Mouse (Mus musculus): ENCODE measurements around the gene Cntnap5a. TPM values are rescaled to one million over a fixed set of nuclear protein-coding genes. Genes with fewer than 3 reads are reported as not detected.

Cntnap5a gene
- polyA plus RNA-seq, 1 experiment from 2014 or later: 2.1 TPM

DNA sequence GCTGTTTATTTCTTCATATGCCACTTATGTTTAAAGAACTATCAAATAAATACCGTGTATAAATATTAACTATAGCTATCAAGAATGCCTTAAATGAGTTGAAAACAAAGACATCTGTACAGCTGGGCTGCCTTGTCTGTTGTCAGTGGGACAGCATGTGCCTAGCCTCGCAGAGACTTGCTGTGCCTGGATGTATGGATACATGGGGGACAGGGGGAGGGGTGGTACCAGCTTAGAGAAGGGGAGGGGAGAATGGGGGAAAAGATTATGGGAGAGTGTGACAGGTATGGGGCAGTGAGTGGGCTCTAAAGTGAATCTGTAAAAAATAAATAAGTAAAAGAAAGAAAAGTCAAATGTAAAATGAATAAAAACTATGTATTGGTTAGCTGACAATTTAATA is 681.0 kb downstream of the Cntnap5a start:
- H3K4me1 ChIP-seq (ENCODE audit: control insufficient read depth, insufficient read depth, low read length): 0 out of 2 replicates have a peak, but pooled peaks cover 3% of the 10 kb centered on the region
- H3K4me2 ChIP-seq (ENCODE audit: low read length): no peak overlapping the region
- H3K4me3 ChIP-seq (replicated peaks; ENCODE audit: low read depth, low read length): no peak overlapping the region
- WGBS: 13% methylated on average over 2 of the region's 2 CpGs
- no peaks in the 10 kb centered on the region for H3K36me3 ChIP-seq (ENCODE audit: control insufficient read depth, insufficient read depth, low read length)
- no peaks in the 10 kb centered on the region for H3K27me3 ChIP-seq (ENCODE audit: control insufficient read depth, insufficient read depth, low read length)
- DNase-seq: no peak
- H3K9ac ChIP-seq (replicated peaks; ENCODE audit: low read length): no peak overlapping the region
- H3K27ac ChIP-seq (replicated peaks; ENCODE audit: low read depth, low read length): no peak overlapping the region
- no peak for ATAC-seq (ENCODE audit: low FRiP score, low TSS enrichment)
- H3K9me3 ChIP-seq (ENCODE audit: control insufficient read depth, low read length): no peaks in the 10 kb centered on the region

DNA sequence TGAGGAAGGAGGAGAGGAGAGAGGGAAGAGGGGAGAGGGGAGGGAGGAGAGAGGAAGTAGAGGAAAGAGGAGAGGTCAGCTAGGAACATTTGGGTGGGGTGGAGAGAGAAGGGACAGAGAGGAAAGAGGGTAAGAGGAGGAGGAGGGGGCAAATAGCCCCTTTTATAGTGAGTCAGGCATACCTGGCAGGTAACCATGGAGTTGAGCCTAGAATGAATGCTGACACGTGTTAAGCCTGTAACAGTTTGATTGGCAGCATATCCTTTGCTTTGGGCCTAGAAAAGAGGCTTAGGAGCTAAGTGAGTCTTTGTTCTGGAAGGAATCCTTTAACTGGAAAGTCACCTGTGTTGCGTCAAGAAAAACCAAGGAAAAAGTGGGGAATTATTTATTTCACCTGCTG is 681.6 kb downstream of the Cntnap5a start:
- H3K27ac ChIP-seq (replicated peaks; ENCODE audit: low read depth, low read length): no peak overlapping the region

DNA sequence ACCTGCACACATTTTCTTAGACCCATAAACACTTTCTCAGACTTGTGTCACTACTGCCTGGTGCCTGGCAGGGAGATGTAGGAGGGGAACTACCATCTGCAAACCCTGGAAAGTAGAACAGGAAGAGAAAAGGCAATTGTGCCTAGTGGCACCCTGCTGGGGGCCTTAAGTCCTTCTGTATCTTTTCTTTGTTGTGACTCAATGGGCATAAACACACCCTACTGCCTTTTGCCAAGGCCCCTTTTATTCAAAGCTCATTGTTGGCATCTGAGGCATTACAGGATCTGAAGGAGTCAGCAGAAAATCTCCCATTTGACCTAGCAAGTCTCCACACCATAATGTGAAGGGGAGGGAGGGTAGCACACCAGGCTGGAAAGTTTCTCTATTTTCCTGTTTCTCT is 682.2 kb downstream of the Cntnap5a start:
- no peak overlapping the region for H3K4me3 ChIP-seq (replicated peaks; ENCODE audit: low read depth, low read length)
- H3K4me1 ChIP-seq (ENCODE audit: control insufficient read depth, insufficient read depth, low read length): 0 out of 2 replicates have a peak, but pooled peaks cover 3% of the 10 kb centered on the region
- ATAC-seq (ENCODE audit: low FRiP score, low TSS enrichment): peak; percentile 48; the same call in 1 of the 2 replicates
- H3K36me3 ChIP-seq (ENCODE audit: control insufficient read depth, insufficient read depth, low read length): no peaks in the 10 kb centered on the region
- H3K27me3 ChIP-seq (ENCODE audit: control insufficient read depth, insufficient read depth, low read length): no peaks in the 10 kb centered on the region
- no peak overlapping the region for H3K4me2 ChIP-seq (ENCODE audit: low read length)
- DNase-seq: peak; percentile 36
- H3K9ac ChIP-seq (replicated peaks; ENCODE audit: low read length): no peak overlapping the region
- no peak overlapping the region; the same call in 1 of the 2 replicates for H3K27ac ChIP-seq (replicated peaks; ENCODE audit: low read depth, low read length)
- H3K9me3 ChIP-seq (ENCODE audit: control insufficient read depth, low read length): no peaks in the 10 kb centered on the region

More for the DNA sequence above, 681.6 kb downstream of the Cntnap5a start:
- Histone ChIP-seq H3K9ac (replicated peaks; ENCODE audit: low read length) (no peak overlapping the region), H3K36me3 (ENCODE audit: control insufficient read depth, insufficient read depth, low read length) (no peaks in the 10 kb centered on the region), H3K4me1 (ENCODE audit: control insufficient read depth, insufficient read depth, low read length) (0 out of 2 replicates have a peak, but pooled peaks cover 3% of the 10 kb centered on the region), H3K9me3 (ENCODE audit: control insufficient read depth, low read length) (no peaks in the 10 kb centered on the region), H3K4me3 (replicated peaks; ENCODE audit: low read depth, low read length) (no peak overlapping the region), H3K4me2 (ENCODE audit: low read length) (no peak overlapping the region), H3K27me3 (ENCODE audit: control insufficient read depth, insufficient read depth, low read length) (no peaks in the 10 kb centered on the region)
- DNase-seq (no peak), ATAC-seq (ENCODE audit: low FRiP score, low TSS enrichment) (peak; percentile 25; the same call in 1 of the 2 replicates)
- 12% methylated on average over 2 of the region's 2 CpGs for WGBS

DNA sequence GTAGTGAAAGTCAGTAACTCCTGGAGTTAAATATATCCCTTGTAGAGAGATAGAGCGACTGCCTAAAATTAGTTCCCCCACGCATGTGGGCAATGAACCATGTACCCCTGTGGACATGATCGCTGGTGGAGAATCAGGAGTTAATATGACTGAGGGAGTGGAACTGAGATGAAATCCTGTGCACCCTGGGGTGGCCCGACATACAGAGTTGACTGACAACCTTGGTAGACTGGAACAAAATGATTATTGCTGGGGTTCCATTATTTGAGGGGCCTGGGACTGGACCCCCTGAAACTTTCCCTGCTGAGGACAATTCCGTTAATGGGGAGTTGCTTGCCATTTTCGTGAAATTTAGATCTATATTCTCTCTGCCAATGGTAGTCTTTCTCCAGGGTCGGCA is 683.0 kb downstream of the Cntnap5a start:
- Histone ChIP-seq H3K27ac (replicated peaks; ENCODE audit: low read depth, low read length) (no peak overlapping the region), H3K4me1 (ENCODE audit: control insufficient read depth, insufficient read depth, low read length) (0 out of 2 replicates have a peak, but pooled peaks cover 3% of the 10 kb centered on the region), H3K9ac (replicated peaks; ENCODE audit: low read length) (no peak overlapping the region), H3K4me3 (replicated peaks; ENCODE audit: low read depth, low read length) (no peak overlapping the region), H3K36me3 (ENCODE audit: control insufficient read depth, insufficient read depth, low read length) (no peaks in the 10 kb centered on the region), H3K27me3 (ENCODE audit: control insufficient read depth, insufficient read depth, low read length) (no peaks in the 10 kb centered on the region), H3K9me3 (ENCODE audit: control insufficient read depth, low read length) (no peaks in the 10 kb centered on the region), H3K4me2 (ENCODE audit: low read length) (no peak overlapping the region)
- ATAC-seq (ENCODE audit: low FRiP score, low TSS enrichment): no peak; the same call in 1 of the 2 replicates
- WGBS: 13% methylated on average over 7 of the region's 7 CpGs
- DNase-seq: no peak

DNA sequence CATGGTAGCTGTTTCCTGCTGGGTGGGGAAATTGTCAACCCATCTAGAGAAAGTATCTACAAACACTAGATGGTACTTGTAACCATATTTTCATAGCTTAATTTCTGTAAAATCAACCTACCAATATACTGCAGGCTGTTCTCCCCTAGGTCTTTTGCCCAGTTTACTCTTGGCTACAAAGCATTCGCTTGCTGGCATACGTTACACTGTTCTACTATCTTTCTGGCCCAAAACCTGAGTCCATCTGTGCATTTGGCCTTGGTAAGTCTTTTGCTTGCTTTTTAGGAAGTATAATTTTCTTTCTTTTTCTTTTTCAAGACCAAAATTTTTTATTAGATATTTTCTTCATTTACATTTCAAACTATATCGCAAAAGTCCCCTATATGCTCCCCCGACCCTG is 686.3 kb downstream of the Cntnap5a start:
- Histone ChIP-seq H3K36me3 (ENCODE audit: control insufficient read depth, insufficient read depth, low read length) (no peaks in the 10 kb centered on the region), H3K27me3 (ENCODE audit: control insufficient read depth, insufficient read depth, low read length) (no peaks in the 10 kb centered on the region), H3K9me3 (ENCODE audit: control insufficient read depth, low read length) (no peaks in the 10 kb centered on the region), H3K9ac (replicated peaks; ENCODE audit: low read length) (no peak overlapping the region), H3K4me1 (ENCODE audit: control insufficient read depth, insufficient read depth, low read length) (0 out of 2 replicates have a peak, but pooled peaks cover 3% of the 10 kb centered on the region), H3K27ac (replicated peaks; ENCODE audit: low read depth, low read length) (no peak overlapping the region), H3K4me3 (replicated peaks; ENCODE audit: low read depth, low read length) (no peak overlapping the region), H3K4me2 (ENCODE audit: low read length) (no peak overlapping the region)
- ATAC-seq (ENCODE audit: low FRiP score, low TSS enrichment) (no peak), DNase-seq (no peak)
- WGBS: 98% methylated on average over 4 of the region's 4 CpGs

DNA sequence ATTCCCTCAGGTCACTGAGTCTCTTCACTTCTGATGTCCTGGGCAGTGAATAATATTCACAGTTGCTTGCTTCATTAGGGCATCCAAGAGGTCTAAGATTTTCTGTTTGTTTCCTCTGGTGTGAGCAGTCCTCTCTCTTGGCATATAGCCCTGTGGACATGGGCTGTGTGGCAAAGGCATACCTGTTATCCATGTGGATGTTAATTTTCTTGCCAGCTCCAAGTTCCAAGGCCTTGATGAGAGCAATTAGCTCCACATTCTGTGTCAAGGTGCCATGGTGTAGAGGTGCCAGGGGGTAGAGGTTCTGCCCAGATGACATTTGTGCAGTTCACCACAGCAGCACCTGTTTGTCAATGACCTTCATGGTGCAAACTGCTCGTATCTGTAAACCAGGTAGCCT is 689.0 kb downstream of the Cntnap5a start:
- Histone ChIP-seq H3K4me2 (ENCODE audit: low read length) (no peak overlapping the region), H3K4me3 (replicated peaks; ENCODE audit: low read depth, low read length) (no peak overlapping the region), H3K9me3 (ENCODE audit: control insufficient read depth, low read length) (no peaks in the 10 kb centered on the region), H3K9ac (replicated peaks; ENCODE audit: low read length) (no peak overlapping the region), H3K27ac (replicated peaks; ENCODE audit: low read depth, low read length) (no peak overlapping the region), H3K36me3 (ENCODE audit: control insufficient read depth, insufficient read depth, low read length) (no peaks in the 10 kb centered on the region), H3K27me3 (ENCODE audit: control insufficient read depth, insufficient read depth, low read length) (no peaks in the 10 kb centered on the region), H3K4me1 (ENCODE audit: control insufficient read depth, insufficient read depth, low read length) (no peaks in the 10 kb centered on the region)
- 80% methylated on average over 1 of the region's 1 CpGs for WGBS
- DNase-seq (no peak), ATAC-seq (ENCODE audit: low FRiP score, low TSS enrichment) (no peak)

DNA sequence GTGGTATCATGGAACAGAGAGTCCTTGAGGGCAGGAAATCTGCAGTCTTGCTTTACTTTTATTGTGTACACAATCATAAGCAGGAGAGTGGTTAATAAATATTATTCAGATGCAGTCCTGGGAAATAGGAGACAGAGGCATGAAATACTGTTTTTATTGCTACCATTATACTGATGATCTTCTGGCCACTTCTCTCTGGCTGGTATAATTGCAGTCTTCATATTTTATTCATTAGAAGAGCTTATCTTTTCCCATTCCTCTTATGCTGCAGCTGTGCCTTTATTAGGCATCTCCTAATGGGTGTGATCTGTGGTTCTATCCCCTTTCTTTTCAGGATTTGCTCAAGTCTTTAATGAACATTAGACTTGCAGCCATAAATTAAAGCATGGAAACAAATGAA is 707.8 kb downstream of the Cntnap5a start:
- no peak overlapping the region for H3K4me3 ChIP-seq (replicated peaks; ENCODE audit: low read depth, low read length)
- H3K4me1 ChIP-seq (ENCODE audit: control insufficient read depth, insufficient read depth, low read length): no peaks in the 10 kb centered on the region
- DNase-seq (peak; percentile 41), ATAC-seq (ENCODE audit: low FRiP score, low TSS enrichment) (peak; percentile 40; the same call in 1 of the 2 replicates)
- no peak overlapping the region for H3K4me2 ChIP-seq (ENCODE audit: low read length)
- no peaks in the 10 kb centered on the region for H3K27me3 ChIP-seq (ENCODE audit: control insufficient read depth, insufficient read depth, low read length)
- H3K9ac ChIP-seq (replicated peaks; ENCODE audit: low read length): no peak overlapping the region
- H3K9me3 ChIP-seq (ENCODE audit: control insufficient read depth, low read length): no peaks in the 10 kb centered on the region
- H3K27ac ChIP-seq (replicated peaks; ENCODE audit: low read depth, low read length): no peak overlapping the region
- H3K36me3 ChIP-seq (ENCODE audit: control insufficient read depth, insufficient read depth, low read length): no peaks in the 10 kb centered on the region

DNA sequence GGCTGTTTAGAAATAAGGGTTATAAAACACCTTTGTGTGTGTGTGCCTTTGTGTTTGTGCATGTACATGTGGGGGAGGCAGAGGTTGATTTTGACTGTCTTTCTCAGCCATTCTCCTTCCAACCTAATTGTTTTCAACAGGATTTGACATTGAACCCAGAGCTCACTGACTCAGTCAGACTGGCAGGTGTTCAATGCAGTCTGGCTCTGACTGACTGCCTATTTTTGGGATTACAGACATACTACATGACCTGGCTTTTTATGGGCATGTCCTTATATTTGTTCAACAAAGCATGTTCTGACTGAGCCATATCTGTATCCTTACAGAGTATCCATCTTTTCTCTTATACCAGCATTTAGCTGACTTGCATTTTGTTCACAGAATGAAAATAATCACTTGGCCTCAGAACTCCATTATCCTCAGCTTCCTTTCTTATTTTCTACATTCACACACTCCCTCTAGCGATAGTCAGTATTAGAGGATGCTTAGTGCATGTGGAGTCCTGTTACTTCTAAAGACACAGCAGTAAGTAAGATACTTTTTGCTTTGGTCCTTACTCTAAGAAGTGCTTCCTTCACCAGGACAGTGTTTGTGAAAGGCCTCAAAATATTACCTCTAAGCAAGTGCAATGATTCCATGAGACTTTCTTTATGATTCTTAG is 717.6 kb downstream of the Cntnap5a start:
- H3K27me3 ChIP-seq (ENCODE audit: control insufficient read depth, insufficient read depth, low read length): no peaks in the 10 kb centered on the region
- H3K4me2 ChIP-seq (ENCODE audit: low read length): no peak overlapping the region
- H3K9me3 ChIP-seq (ENCODE audit: control insufficient read depth, low read length): no peaks in the 10 kb centered on the region
- H3K9ac ChIP-seq (replicated peaks; ENCODE audit: low read length): no peak overlapping the region
- DNase-seq: peak; percentile 31
- H3K4me3 ChIP-seq (replicated peaks; ENCODE audit: low read depth, low read length): no peak overlapping the region
- no peaks in the 10 kb centered on the region for H3K36me3 ChIP-seq (ENCODE audit: control insufficient read depth, insufficient read depth, low read length)
- H3K4me1 ChIP-seq (ENCODE audit: control insufficient read depth, insufficient read depth, low read length): no peaks in the 10 kb centered on the region
- H3K27ac ChIP-seq (replicated peaks; ENCODE audit: low read depth, low read length): no peak overlapping the region
- 57% methylated on average over 1 of the region's 1 CpGs for WGBS
- ATAC-seq (ENCODE audit: low FRiP score, low TSS enrichment): no peak

DNA sequence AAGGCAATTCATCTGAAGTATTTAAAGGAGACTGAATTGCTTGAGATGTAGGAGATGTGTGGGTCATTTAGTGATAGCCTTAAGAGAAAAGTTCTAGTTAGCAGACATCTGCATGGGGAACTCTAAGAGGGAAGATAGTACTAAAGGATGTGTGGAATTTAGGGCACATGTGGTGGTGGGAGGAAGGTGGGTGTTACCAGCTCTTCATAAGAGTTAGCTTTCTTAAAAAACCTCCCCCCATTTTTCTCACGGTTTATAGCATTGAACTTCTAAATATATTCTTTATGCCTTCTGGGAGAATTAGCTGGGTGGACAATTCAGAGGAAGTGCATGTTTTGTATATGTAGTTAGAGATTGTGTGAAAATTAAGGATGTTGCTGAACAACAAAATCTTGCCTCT is 725.3 kb downstream of the Cntnap5a start:
- Histone ChIP-seq H3K4me2 (ENCODE audit: low read length) (no peak overlapping the region), H3K27ac (replicated peaks; ENCODE audit: low read depth, low read length) (no peak overlapping the region), H3K4me3 (replicated peaks; ENCODE audit: low read depth, low read length) (no peak overlapping the region), H3K4me1 (ENCODE audit: control insufficient read depth, insufficient read depth, low read length) (no peaks in the 10 kb centered on the region), H3K36me3 (ENCODE audit: control insufficient read depth, insufficient read depth, low read length) (no peaks in the 10 kb centered on the region), H3K9ac (replicated peaks; ENCODE audit: low read length) (no peak overlapping the region), H3K27me3 (ENCODE audit: control insufficient read depth, insufficient read depth, low read length) (no peaks in the 10 kb centered on the region), H3K9me3 (ENCODE audit: control insufficient read depth, low read length) (no peaks in the 10 kb centered on the region)
- 97% methylated on average over 1 of the region's 1 CpGs for WGBS
- no peak for ATAC-seq (ENCODE audit: low FRiP score, low TSS enrichment)
- DNase-seq: no peak

Data from midbrain, embryonic 14.5 days (tissue).